Mouse (Mus musculus) kidney, postnatal 0 days (tissue): Measurements from ENCODE around the gene Hamp. TPM values are rescaled to one million over a fixed set of nuclear protein-coding genes. Genes with fewer than 3 reads are reported as not detected.

Experiments
- ATAC-seq: fragments of 200-750 bp; cut with Nextera tagmentation; replicated peaks from 2 replicates; pipeline ENCODE4 v1.8.0; 2017; ENCODE audit warnings: low read depth, moderate number of reproducible peaks, moderate TSS enrichment, moderate library complexity; ENCODE audit not compliant: low FRiP score
- DNase-seq: peaks from one replicate; pipeline ENCODE4 v3.0.0-alpha.2; 2016; ENCODE audit warnings: low spot score
- H3K27ac ChIP-seq: fragments of 300-500 bp; sonication (generic); 2 replicates; pipeline ENCODE4 v1.5.1; 2014; ENCODE audit warnings: mild to moderate bottlenecking
- H3K27me3 ChIP-seq: fragments of 300-500 bp; sonication (generic); 2 replicates; pipeline ENCODE4 v1.6.1; 2014; ENCODE audit warnings: low read length, mixed read lengths; ENCODE audit not compliant: insufficient read depth
- H3K36me3 ChIP-seq: fragments of 300-500 bp; sonication (generic); 2 replicates; pipeline ENCODE4 v1.6.1; 2014; ENCODE audit warnings: low read length, mixed read lengths; ENCODE audit not compliant: insufficient read depth
- H3K4me1 ChIP-seq: fragments of 300-500 bp; sonication (generic); replicated peaks from 2 replicates; pipeline ENCODE4 v1.6.1; 2014; ENCODE audit warnings: antibody characterized with exemption, low read length, mixed read lengths; ENCODE audit not compliant: insufficient read depth
- H3K4me2 ChIP-seq: fragments of 300-500 bp; sonication (generic); 2 replicates; pipeline ENCODE4 v1.6.1; 2014; ENCODE audit warnings: mild to moderate bottlenecking, low read length, moderate library complexity, mixed read lengths
- H3K4me3 ChIP-seq: fragments of 300-500 bp; sonication (generic); replicated peaks from 2 replicates; pipeline ENCODE4 v1.5.1; 2014; ENCODE audit warnings: low read depth, low read length
- H3K9ac ChIP-seq: fragments of 300-500 bp; sonication (generic); 2 replicates; pipeline ENCODE4 v1.6.1; 2014; ENCODE audit warnings: low read depth, low read length
- H3K9me3 ChIP-seq: fragments of 300-500 bp; sonication (generic); replicated peaks from 2 replicates; pipeline ENCODE4 v1.6.1; 2016; ENCODE audit warnings: low read length, inconsistent platforms, mixed read lengths
- CTCF ChIP-seq: IDR thresholded peaks from 2 replicates; pipeline ENCODE4 v1.5.1; 2016; ENCODE audit warnings: antibody characterized with exemption, low read depth, mild to moderate bottlenecking, moderate library complexity
- WGBS: fragments of 180-500 bp; shearing (Covaris S2); extraction: QIAGEN DNeasy Blood & Tissue Kit; methylation state at CpG from one replicate; pipeline ENCODE4 v1.1.7; 2014; 5-methylcytosine and 5-hydroxymethylcytosine counted together
- polyA plus RNA-seq: library from polyadenylated mRNA; unstranded; fragments of >200 nt; fragmentation: Nextera tagmentation; extraction: Ambion mirVana; gene quantifications from 2 replicates; pipeline ENCODE4 v1.2.1, GENCODE M21; 2015

Gene Hamp
- not detected in 2 replicates for polyA plus RNA-seq

- ATAC-seq = peak; percentile 16; the same call in 1 of the 2 replicates
- H3K36me3 ChIP-seq = 0 out of 2 replicates have a peak, but pooled peaks cover 4% of the 10 kb centered on the region
- no peak within 1 kb of the TSS for H3K4me3 ChIP-seq
Observed at GRCm38 (mm10) chr7:30943909-30944635, at the start of gene Hamp. Hamp (minus strand) TSS chr7:30944032.

DNA sequence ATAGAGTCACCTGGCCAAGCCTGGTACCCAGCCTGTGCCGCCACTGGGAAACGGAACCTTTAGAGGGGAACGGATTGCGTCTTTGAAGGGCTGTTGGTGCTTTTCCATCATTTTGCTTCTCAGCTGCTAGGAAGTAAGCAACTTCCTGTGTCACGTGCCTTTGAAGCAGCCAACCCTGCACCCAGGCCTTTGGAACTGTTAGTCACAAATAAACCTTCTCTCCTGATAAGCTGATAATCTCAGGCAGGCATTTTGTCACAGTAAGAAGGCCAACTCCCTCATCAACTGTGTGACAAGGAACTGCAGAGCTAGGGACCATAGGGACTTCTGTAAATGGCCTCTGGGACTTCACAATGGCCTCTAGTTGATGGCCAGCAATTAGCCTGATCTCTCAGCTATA, 48.3 kb upstream of the Hamp start:
- H3K27ac ChIP-seq = no peak overlapping the region
- ATAC-seq (no peak; the same call in 1 of the 2 replicates), DNase-seq (no peak)
- H3K4me3 ChIP-seq = no peak overlapping the region
- no peaks in the 10 kb centered on the region for H3K27me3 ChIP-seq
- H3K36me3 ChIP-seq = no peaks in the 10 kb centered on the region
- 0 out of 2 replicates have a peak, but pooled peaks cover 3% of the 10 kb centered on the region for H3K4me1 ChIP-seq
- no peaks in the 10 kb centered on the region for H3K9me3 ChIP-seq
- H3K9ac ChIP-seq = no peak overlapping the region
- H3K4me2 ChIP-seq = no peak overlapping the region
- no peak for TF ChIP-seq CTCF
- WGBS = 59% methylated on average over 5 of the region's 5 CpGs

More at GRCm38 (mm10) chr7:30943909-30944635, at the start of gene Hamp:
- no peak for DNase-seq
- Histone ChIP-seq H3K9ac (no peak within 1 kb of the TSS), H3K27ac (no peak within 1 kb of the TSS), H3K27me3 (no peaks in the 10 kb centered on the region), H3K9me3 (no peaks in the 10 kb centered on the region), H3K4me1 (no peaks in the 10 kb centered on the region), H3K4me2 (no peak within 1 kb of the TSS)
- WGBS = 64% methylated on average over 9 of the region's 9 CpGs
- no peak for TF ChIP-seq CTCF

GRCm38 (mm10) chr7:30988519-30989162, 44.8 kb upstream of the Hamp start:
- Histone ChIP-seq H3K9me3 (no peaks in the 10 kb centered on the region), H3K4me3 (no peak overlapping the region), H3K36me3 (no peaks in the 10 kb centered on the region), H3K4me1 (0 out of 2 replicates have a peak, but pooled peaks cover 3% of the 10 kb centered on the region), H3K27me3 (no peaks in the 10 kb centered on the region), H3K9ac (no peak overlapping the region), H3K27ac (no peak overlapping the region), H3K4me2 (no peak overlapping the region)
- TF ChIP-seq CTCF = no peak
- DNase-seq (no peak), ATAC-seq (no peak)
- WGBS = 90% methylated on average over 4 of the region's 4 CpGs

DNA sequence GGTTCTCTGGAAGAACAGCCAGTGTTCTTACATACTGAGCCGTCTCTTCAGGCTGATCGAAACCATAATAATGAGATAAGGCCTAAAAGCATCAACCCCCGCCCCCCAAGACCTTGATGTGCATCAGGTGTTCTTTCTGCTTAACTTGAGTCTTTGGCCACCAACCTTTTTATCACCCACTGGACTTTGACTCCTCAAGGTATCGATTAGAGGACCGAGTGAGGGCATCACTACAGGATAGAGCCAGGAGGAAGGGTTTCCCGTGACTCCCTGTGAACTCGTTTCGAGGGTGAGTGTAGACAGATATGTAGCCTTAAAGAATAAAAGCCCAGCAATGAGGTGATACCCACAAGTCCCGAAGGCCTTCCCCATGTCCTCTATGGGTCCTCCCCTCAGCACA, 41.5 kb upstream of the Hamp start:
- TF ChIP-seq CTCF = no peak
- ATAC-seq (no peak), DNase-seq (no peak)
- no peaks in the 10 kb centered on the region for H3K4me1 ChIP-seq
- H3K36me3 ChIP-seq = no peaks in the 10 kb centered on the region
- H3K4me2 ChIP-seq = no peak overlapping the region
- no peaks in the 10 kb centered on the region for H3K9me3 ChIP-seq
- H3K9ac ChIP-seq = no peak overlapping the region
- no peaks in the 10 kb centered on the region for H3K27me3 ChIP-seq
- H3K27ac ChIP-seq = no peak overlapping the region
- no peak overlapping the region for H3K4me3 ChIP-seq
- 90% methylated on average over 9 of the region's 9 CpGs for WGBS

GRCm38 (mm10) chr7:30981703-30982102, 37.9 kb upstream of the Hamp start:
- Histone ChIP-seq H3K9ac (no peak overlapping the region), H3K4me2 (no peak overlapping the region), H3K4me1 (no peaks in the 10 kb centered on the region), H3K36me3 (no peaks in the 10 kb centered on the region), H3K27ac (no peak overlapping the region), H3K27me3 (no peaks in the 10 kb centered on the region), H3K9me3 (no peaks in the 10 kb centered on the region), H3K4me3 (no peak overlapping the region)
- WGBS = 89% methylated on average over 4 of the region's 4 CpGs
- TF ChIP-seq CTCF = no peak
- DNase-seq (no peak), ATAC-seq (no peak)

DNA sequence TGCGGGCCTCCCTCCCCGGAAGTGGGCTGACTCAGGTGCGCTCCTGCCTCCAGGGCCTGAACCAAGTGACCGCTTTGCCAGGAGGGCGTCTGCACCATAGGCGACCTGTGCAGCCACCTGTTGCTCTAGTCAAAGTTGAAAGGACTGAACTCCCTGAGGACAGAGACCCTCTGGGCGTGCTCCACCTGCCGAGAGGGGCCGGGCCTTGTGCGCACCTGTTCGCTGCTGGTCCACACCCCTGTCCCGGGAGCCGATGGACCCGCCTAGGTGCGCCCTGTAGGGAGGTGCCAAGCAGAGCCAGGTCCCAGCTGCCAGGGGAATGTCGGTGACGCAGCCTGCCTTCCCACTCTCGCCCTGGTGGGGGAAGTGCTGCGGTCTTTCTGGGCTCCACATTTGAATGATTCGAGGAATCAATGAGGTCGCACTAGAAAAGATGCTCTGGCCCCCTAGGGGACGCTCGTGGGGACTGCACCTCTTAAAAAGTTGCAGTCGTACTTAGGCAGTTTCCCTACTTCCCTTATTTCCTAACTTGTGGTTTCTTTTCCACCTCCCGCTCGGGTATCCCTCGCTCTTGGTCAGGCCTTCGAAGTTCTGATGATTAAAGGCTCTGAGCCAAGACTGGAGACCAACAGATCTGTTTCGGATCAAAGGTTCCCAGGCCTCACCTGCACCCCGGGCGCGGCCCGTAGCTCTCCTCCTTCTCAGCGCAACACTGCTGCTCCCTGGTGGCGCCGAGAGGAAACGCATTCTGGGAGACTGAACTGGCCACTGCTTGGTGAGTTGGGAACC, 29.9 kb upstream of the Hamp start, which contains the start of gene Fam187b:
Fam187b (plus strand) TSS at position 290 of the 789 bp plus-strand sequence.
- under 1% methylated on average over 37 of the region's 37 CpGs for WGBS
- H3K36me3 ChIP-seq = no peaks in the 10 kb centered on the region

More for the DNA sequence above, 29.9 kb upstream of the Hamp start, which contains the start of gene Fam187b:
- TF ChIP-seq CTCF = peak; percentile 80
- Histone ChIP-seq H3K27ac (peak within 1 kb of the TSS; percentile 80), H3K27me3 (no peaks in the 10 kb centered on the region), H3K9ac (peak within 1 kb of the TSS; percentile 69), H3K9me3 (no peaks in the 10 kb centered on the region), H3K4me2 (peak within 1 kb of the TSS; percentile 60), H3K4me1 (no peaks in the 10 kb centered on the region), H3K4me3 (peak within 1 kb of the TSS; percentile 53)
- peak; percentile 96 for ATAC-seq
- peak; percentile 93 for DNase-seq
